Mouse (Mus musculus) liver, adult (tissue): ENCODE results near the gene Hexb.
A peak's percentile ranks its signal among the peaks of the same experiment; 100 is the strongest.

Experiments used
- GATA4 ChIP-seq: IDR thresholded peaks from 2 replicates; pipeline ENCODE4 v1.6.1; 2014; ENCODE audit warnings: mild to moderate bottlenecking, low read length; ENCODE audit not compliant: insufficient replicate concordance

Gene Hexb

GRCm38 (mm10) chr13:97197932-97198562, at the start of gene Hexb:
Gene Hexb (minus strand): TSS chr13:97198357.
- peak; percentile 19; the same call in 1 of the 2 replicates for TF ChIP-seq GATA4

GRCm38 (mm10) chr13:97247754-97248153, 49.6 kb upstream of the Hexb start:
- no peak for TF ChIP-seq GATA4

GRCm38 (mm10) chr13:97246217-97246616, 48.1 kb upstream of the Hexb start:
- no peak for TF ChIP-seq GATA4

- TF ChIP-seq GATA4: no peak
These were observed 47.0 kb upstream of the Hexb start for GRCm38 (mm10) chr13:97245157-97245556.

GRCm38 (mm10) chr13:97244712-97245105, 46.6 kb upstream of the Hexb start:
- no peak for TF ChIP-seq GATA4

GRCm38 (mm10) chr13:97243962-97244711, 46.0 kb upstream of the Hexb start:
- no peak for TF ChIP-seq GATA4

GRCm38 (mm10) chr13:97242716-97243115, 44.6 kb upstream of the Hexb start:
- TF ChIP-seq GATA4: no peak

- TF ChIP-seq GATA4: no peak
These were observed 43.7 kb upstream of the Hexb start for GRCm38 (mm10) chr13:97241787-97242280.

GRCm38 (mm10) chr13:97240965-97241786, 43.0 kb upstream of the Hexb start, which contains the start of gene Enc1:
Gene Enc1 (plus strand): TSS chr13:97241105.
- TF ChIP-seq GATA4: no peak

- TF ChIP-seq GATA4: no peak
These were observed 42.3 kb upstream of the Hexb start for GRCm38 (mm10) chr13:97240279-97240964.

- peak; percentile 17; the same call in 1 of the 2 replicates for TF ChIP-seq GATA4
These were observed 41.4 kb upstream of the Hexb start for GRCm38 (mm10) chr13:97239343-97240180.

GRCm38 (mm10) chr13:97238181-97238981, 40.2 kb upstream of the Hexb start:
- no peak for TF ChIP-seq GATA4

GRCm38 (mm10) chr13:97237700-97238099, 39.5 kb upstream of the Hexb start:
- no peak for TF ChIP-seq GATA4

- TF ChIP-seq GATA4: no peak
These were observed 37.8 kb upstream of the Hexb start for GRCm38 (mm10) chr13:97235911-97236310.
